Mouse (Mus musculus) MEL (cell line): Measurements from ENCODE around the gene Batf2.
A peak's percentile ranks its signal among the peaks of the same experiment; 100 is the strongest.

ENCODE experiments used
- BHLHE40 ChIP-seq: IDR thresholded peaks from 2 replicates; pipeline ENCODE4 v1.6.1; 2012; ENCODE audit warnings: low read depth, mild to moderate bottlenecking, inconsistent platforms, low read length, improper control_type of control experiment, borderline replicate concordance
- CHD1 ChIP-seq: IDR thresholded peaks from 2 replicates; pipeline ENCODE4 v1.6.1; 2012; ENCODE audit warnings: low read depth, mild to moderate bottlenecking, inconsistent platforms, low read length, improper control_type of control experiment
- CTCF ChIP-seq, 3 experiments: IDR thresholded peaks in 2 of 3; conservative IDR thresholded peaks in 1 of 3; 2 replicates each; pipeline ENCODE4 v1.5.1; 2011 to 2012; ENCODE audit warnings: low read length in 3 of 3, low read depth in 2 of 3, mild to moderate bottlenecking in 2 of 3, improper control_type of control experiment in 1 of 3, inconsistent platforms in 1 of 3, mixed read lengths in 1 of 3, moderate library complexity in 1 of 3; ENCODE audit not compliant: control insufficient read depth in 1 of 3, insufficient read depth in 1 of 3, poor library complexity in 1 of 3, severe bottlenecking in 1 of 3
- ELF1 ChIP-seq: IDR thresholded peaks from 2 replicates; pipeline ENCODE4 v1.6.1; 2014; ENCODE audit warnings: low read depth, mild to moderate bottlenecking, inconsistent platforms, low read length, improper control_type of control experiment, moderate library complexity
- EP300 ChIP-seq, 2 experiments: IDR thresholded peaks; 2 replicates each; pipeline ENCODE4 v1.6.1; 2011; ENCODE audit warnings: improper control_type of control experiment in 2 of 2, low read length in 2 of 2, low read depth in 1 of 2, mild to moderate bottlenecking in 1 of 2
- GATA1 ChIP-seq: IDR thresholded peaks from 2 replicates; pipeline ENCODE4 v1.6.1; 2011; ENCODE audit warnings: low read depth, low read length, improper control_type of control experiment
- KAT2A ChIP-seq: conservative IDR thresholded peaks from 2 replicates; pipeline ENCODE4 v1.6.1; 2012; ENCODE audit warnings: low read depth, low read length, improper control_type of control experiment, inconsistent platforms
- MAX ChIP-seq: IDR thresholded peaks from 2 replicates; pipeline ENCODE4 v1.6.1; 2011; ENCODE audit warnings: low read length, improper control_type of control experiment
- MYC ChIP-seq: IDR thresholded peaks from 2 replicates; pipeline ENCODE4 v1.6.1; 2011; ENCODE audit warnings: low read depth, mild to moderate bottlenecking, low read length, improper control_type of control experiment, moderate library complexity
- NELFE ChIP-seq: IDR thresholded peaks from 2 replicates; pipeline ENCODE4 v1.6.1; 2011; ENCODE audit warnings: low read depth, low read length, improper control_type of control experiment
- POLR2A ChIP-seq, 2 experiments: IDR thresholded peaks; 2 replicates each; pipeline ENCODE4 v1.6.1; 2011 to 2012; ENCODE audit warnings: low read length in 2 of 2, mild to moderate bottlenecking in 2 of 2, control low read depth in 1 of 2, improper control_type of control experiment in 1 of 2, low read depth in 1 of 2, moderate library complexity in 1 of 2; ENCODE audit not compliant: control insufficient read depth in 1 of 2, insufficient read depth in 1 of 2, poor library complexity in 1 of 2
- TBP ChIP-seq: IDR thresholded peaks from 2 replicates; pipeline ENCODE4 v1.8.0; 2011; ENCODE audit warnings: low read depth, low read length, improper control_type of control experiment

GRCm38 (mm10) chr19:6117986-6118676, 22.7 kb upstream of the Batf2 start, which contains the start of gene Sac3d1:
- TF ChIP-seq MYC: peak; percentile 89
- no peak for TF ChIP-seq CTCF (IDR thresholded peaks at IDR 0.05 in 2 of 3, conservative IDR thresholded peaks at IDR 0.05 in 1 of 3; ENCODE audit: control insufficient read depth in 1 of 3, insufficient read depth in 1 of 3, low read depth in 2 of 3, low read length in 3 of 3, poor library complexity in 1 of 3, severe bottlenecking in 1 of 3)
- TF ChIP-seq NELFE: peak; percentile 98
- no peak for TF ChIP-seq GATA1
- TF ChIP-seq POLR2A (IDR thresholded peaks at IDR 0.05; ENCODE audit: control insufficient read depth in 1 of 2, insufficient read depth in 1 of 2, low read depth in 1 of 2, low read length in 2 of 2, poor library complexity in 1 of 2): peak; percentile 97 to 99
- TF ChIP-seq ELF1: no peak; the same call in none of the 2 replicates
- no peak for TF ChIP-seq EP300 (IDR thresholded peaks at IDR 0.05; ENCODE audit: low read depth in 1 of 2, low read length in 2 of 2)
- peak; percentile 87 for TF ChIP-seq MAX
- peak; percentile 73; the same call in 1 of the 2 replicates for TF ChIP-seq KAT2A
- no peak for TF ChIP-seq BHLHE40
- TF ChIP-seq TBP: peak; percentile 95
- TF ChIP-seq CHD1: no peak
